Mouse (Mus musculus) intestine, postnatal 0 days (tissue): ENCODE measurements at regions not wholly inside any gene's neighbourhood (a gene's known extent, or its start where the extent isn't known, plus 50 kb on each side); places are given as distances from the start of the nearest gene placed in this dataset.

ENCODE experiments used
- ATAC-seq: fragments of 200-750 bp; cut with Nextera tagmentation; 2 replicates; pipeline ENCODE4 v1.8.0; 2017; ENCODE audit warnings: mild to moderate bottlenecking, moderate TSS enrichment, moderate library complexity
- H3K27ac ChIP-seq: fragments of 300-500 bp; sonication (generic); 2 replicates; pipeline ENCODE4 v1.5.1; 2014; ENCODE audit warnings: mild to moderate bottlenecking, low read depth, low read length, moderate library complexity
- H3K27me3 ChIP-seq: fragments of 300-500 bp; sonication (generic); replicated peaks from 2 replicates; pipeline ENCODE4 v1.6.1; 2014; ENCODE audit warnings: low read length, mixed read lengths; ENCODE audit not compliant: control insufficient read depth, insufficient read depth
- H3K36me3 ChIP-seq: fragments of 300-500 bp; sonication (generic); 2 replicates; pipeline ENCODE4 v1.6.1; 2014; ENCODE audit warnings: mild to moderate bottlenecking, moderate library complexity; ENCODE audit not compliant: control insufficient read depth, insufficient read depth
- H3K4me1 ChIP-seq: fragments of 300-500 bp; sonication (generic); replicated peaks from 2 replicates; pipeline ENCODE4 v1.6.1; 2014; ENCODE audit warnings: antibody characterized with exemption, low read length, mixed read lengths; ENCODE audit not compliant: control insufficient read depth, insufficient read depth
- H3K4me2 ChIP-seq: fragments of 300-500 bp; sonication (generic); replicated peaks from 2 replicates; pipeline ENCODE4 v1.6.1; 2014; ENCODE audit warnings: low read depth, mild to moderate bottlenecking, moderate library complexity
- H3K4me3 ChIP-seq: fragments of 300-500 bp; sonication (generic); 2 replicates; pipeline ENCODE4 v1.5.1; 2014; ENCODE audit warnings: low read depth, low read length
- H3K9ac ChIP-seq: fragments of 300-500 bp; sonication (generic); 2 replicates; pipeline ENCODE4 v1.6.1; 2014; ENCODE audit warnings: mild to moderate bottlenecking, low read depth, low read length
- H3K9me3 ChIP-seq: fragments of 300-500 bp; sonication (generic); 2 replicates; pipeline ENCODE4 v1.6.1; 2016; ENCODE audit warnings: mixed run types; ENCODE audit not compliant: control insufficient read depth
- CTCF ChIP-seq: sonication (generic); IDR thresholded peaks from 2 replicates; pipeline ENCODE4 v1.5.1; 2016; ENCODE audit warnings: low read depth, mild to moderate bottlenecking, control low read depth, antibody characterized with exemption, moderate library complexity
- WGBS: fragments of 180-500 bp; shearing (Covaris S2); extraction: QIAGEN DNeasy Blood & Tissue Kit; methylation state at CpG from one replicate; pipeline ENCODE4 v1.1.7; 2014; 5-methylcytosine and 5-hydroxymethylcytosine counted together

DNA sequence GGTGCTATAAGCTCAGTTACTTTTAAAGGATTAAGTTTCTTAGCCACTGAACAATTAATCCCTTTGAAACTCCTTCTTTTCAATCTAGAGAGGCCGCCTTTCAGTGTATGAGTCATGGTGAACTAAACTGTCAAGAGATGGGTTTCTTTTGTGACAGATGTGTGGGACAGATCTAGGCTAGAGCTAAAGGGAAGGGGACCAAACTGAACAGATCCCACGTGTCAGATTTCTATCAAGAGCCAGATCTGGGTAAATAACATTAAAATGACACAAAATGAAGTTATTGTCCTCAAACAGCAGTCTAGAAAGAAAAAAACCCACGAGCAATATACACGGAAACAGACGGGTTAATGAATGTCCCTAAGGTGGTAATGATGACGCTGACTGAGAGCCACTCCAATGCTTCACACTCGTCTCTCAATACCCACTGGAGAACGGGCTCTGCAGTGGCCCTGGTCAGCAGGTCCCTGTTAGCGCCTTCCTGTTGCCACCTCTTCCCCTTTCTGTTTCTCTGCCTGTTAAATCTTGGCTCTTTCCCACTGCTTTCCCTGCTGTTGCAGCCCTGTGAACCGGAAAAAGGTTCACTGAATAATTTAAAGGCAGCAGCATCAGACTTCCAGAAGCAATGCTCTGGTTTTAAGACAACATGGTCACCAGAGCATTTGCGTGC, 52.7 kb upstream of the Rab3gap2 start:
- H3K4me1 ChIP-seq, result no peaks in the 10 kb centered on the region
- H3K9me3 ChIP-seq, result no peaks in the 10 kb centered on the region
- H3K9ac ChIP-seq, result no peak overlapping the region
- no peak overlapping the region for H3K4me3 ChIP-seq
- H3K36me3 ChIP-seq, result no peaks in the 10 kb centered on the region
- no peak for ATAC-seq
- no peak for TF ChIP-seq CTCF
- no peak overlapping the region for H3K27ac ChIP-seq
- H3K27me3 ChIP-seq, result no peaks in the 10 kb centered on the region
- H3K4me2 ChIP-seq, result no peak overlapping the region
- WGBS, result 63% methylated on average over 11 of the region's 11 CpGs

DNA sequence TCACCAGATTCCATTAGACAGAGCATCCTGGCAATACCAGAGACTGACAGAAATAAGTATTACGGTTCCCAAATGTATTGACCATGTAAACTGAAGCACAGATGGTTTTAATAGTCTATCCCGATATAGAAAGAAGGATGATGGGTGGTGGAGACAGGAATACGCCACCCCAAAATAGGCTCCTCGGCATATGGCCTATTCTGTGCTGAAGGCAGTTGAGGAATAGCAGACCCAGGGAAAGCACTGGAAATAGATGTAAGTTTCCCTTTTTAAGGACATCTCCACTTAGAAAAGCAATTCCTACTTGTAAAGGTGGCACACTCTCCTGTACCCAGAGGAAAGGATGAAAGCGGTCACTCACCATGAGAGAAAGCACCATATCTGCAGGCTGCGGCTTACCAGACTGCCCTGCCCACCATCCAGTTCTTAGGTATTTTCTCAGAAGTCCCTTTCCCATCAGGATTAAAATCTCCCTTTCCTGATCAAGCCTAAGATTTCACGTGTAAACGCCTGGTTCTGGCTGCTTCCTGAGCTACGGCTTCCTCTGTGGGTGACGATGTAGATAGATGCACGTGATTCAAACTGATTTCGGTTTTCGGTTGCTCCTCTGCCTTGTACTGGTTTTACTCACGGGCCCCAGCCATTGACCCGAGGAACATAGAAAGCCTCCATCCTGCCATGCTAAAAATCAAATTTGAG, 53.3 kb upstream of the Rab3gap2 start:
- Histone ChIP-seq H3K27me3 (no peaks in the 10 kb centered on the region), H3K4me1 (no peaks in the 10 kb centered on the region), H3K9ac (no peak overlapping the region), H3K27ac (no peak overlapping the region), H3K36me3 (no peaks in the 10 kb centered on the region), H3K9me3 (no peaks in the 10 kb centered on the region), H3K4me2 (no peak overlapping the region), H3K4me3 (no peak overlapping the region)
- WGBS, result 86% methylated on average over 15 of the region's 15 CpGs
- TF ChIP-seq CTCF, result no peak
- ATAC-seq, result no peak

DNA sequence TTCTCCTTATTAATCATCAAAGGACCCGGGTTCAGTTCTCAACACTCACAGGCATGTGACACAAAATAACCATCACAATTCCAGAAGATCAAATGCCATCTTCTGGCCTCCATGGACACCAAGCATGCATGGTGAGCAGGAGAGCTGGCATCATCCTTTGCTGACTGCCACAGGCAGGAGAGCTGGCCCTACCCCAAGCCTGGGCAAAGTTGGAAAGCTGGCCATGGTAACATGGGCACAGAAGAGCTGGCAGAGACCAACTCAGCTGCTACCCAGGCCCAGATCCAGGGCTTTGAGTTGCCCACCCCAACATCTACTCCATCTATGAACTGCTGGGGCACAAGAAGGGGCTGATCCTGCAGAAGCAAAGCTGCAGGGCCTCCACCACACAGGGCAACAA, 59.1 kb upstream of the Rab3gap2 start:
- ATAC-seq, result no peak
- Histone ChIP-seq H3K27ac (no peak overlapping the region), H3K36me3 (no peaks in the 10 kb centered on the region), H3K9ac (no peak overlapping the region), H3K4me1 (no peaks in the 10 kb centered on the region), H3K4me3 (no peak overlapping the region), H3K9me3 (no peaks in the 10 kb centered on the region), H3K4me2 (no peak overlapping the region), H3K27me3 (no peaks in the 10 kb centered on the region)
- WGBS, result 90% methylated on average over 1 of the region's 1 CpGs
- TF ChIP-seq CTCF, result no peak

GRCm38 (mm10) chr1:185144006-185144405, 59.9 kb upstream of the Rab3gap2 start:
- H3K9ac ChIP-seq, result no peak overlapping the region
- no peak overlapping the region for H3K27ac ChIP-seq
- H3K36me3 ChIP-seq, result no peaks in the 10 kb centered on the region
- no peak for ATAC-seq
- TF ChIP-seq CTCF, result no peak
- no peaks in the 10 kb centered on the region for H3K9me3 ChIP-seq
- H3K27me3 ChIP-seq, result no peaks in the 10 kb centered on the region
- H3K4me3 ChIP-seq, result no peak overlapping the region
- no peak overlapping the region for H3K4me2 ChIP-seq
- H3K4me1 ChIP-seq, result no peaks in the 10 kb centered on the region
- 78% methylated on average over 15 of the region's 15 CpGs for WGBS

GRCm38 (mm10) chr1:185140317-185140716, 63.6 kb upstream of the Rab3gap2 start:
- ATAC-seq, result no peak
- 74% methylated on average over 5 of the region's 5 CpGs for WGBS

GRCm38 (mm10) chr1:185128209-185128608, 75.7 kb upstream of the Rab3gap2 start:
- no peaks in the 10 kb centered on the region for H3K9me3 ChIP-seq
- no peaks in the 10 kb centered on the region for H3K36me3 ChIP-seq
- no peak overlapping the region for H3K4me3 ChIP-seq
- H3K9ac ChIP-seq, result no peak overlapping the region
- 74% methylated on average over 4 of the region's 4 CpGs for WGBS
- no peak for TF ChIP-seq CTCF
- H3K4me1 ChIP-seq, result no peaks in the 10 kb centered on the region
- no peak overlapping the region for H3K27ac ChIP-seq
- H3K27me3 ChIP-seq, result no peaks in the 10 kb centered on the region
- no peak overlapping the region for H3K4me2 ChIP-seq
- ATAC-seq, result no peak

More at GRCm38 (mm10) chr1:185140317-185140716, 63.6 kb upstream of the Rab3gap2 start:
- H3K9me3 ChIP-seq, result no peaks in the 10 kb centered on the region
- no peak overlapping the region for H3K27ac ChIP-seq
- H3K4me1 ChIP-seq, result no peaks in the 10 kb centered on the region
- no peak for TF ChIP-seq CTCF
- H3K4me2 ChIP-seq, result no peak overlapping the region
- no peak overlapping the region for H3K9ac ChIP-seq
- no peak overlapping the region for H3K4me3 ChIP-seq
- no peaks in the 10 kb centered on the region for H3K27me3 ChIP-seq
- H3K36me3 ChIP-seq, result no peaks in the 10 kb centered on the region
